Mouse (Mus musculus) c-Kit-positive CD71-positive TER-119-positive erythroid progenitor cells, embryonic 14.5 days (primary cell): ENCODE measurements around the gene Ccdc40.

Source experiments
- DNase-seq: peaks from one replicate; pipeline ENCODE4 v3.0.0-alpha.2; 2013; ENCODE audit warnings: low spot score

The Ccdc40 gene

DNA sequence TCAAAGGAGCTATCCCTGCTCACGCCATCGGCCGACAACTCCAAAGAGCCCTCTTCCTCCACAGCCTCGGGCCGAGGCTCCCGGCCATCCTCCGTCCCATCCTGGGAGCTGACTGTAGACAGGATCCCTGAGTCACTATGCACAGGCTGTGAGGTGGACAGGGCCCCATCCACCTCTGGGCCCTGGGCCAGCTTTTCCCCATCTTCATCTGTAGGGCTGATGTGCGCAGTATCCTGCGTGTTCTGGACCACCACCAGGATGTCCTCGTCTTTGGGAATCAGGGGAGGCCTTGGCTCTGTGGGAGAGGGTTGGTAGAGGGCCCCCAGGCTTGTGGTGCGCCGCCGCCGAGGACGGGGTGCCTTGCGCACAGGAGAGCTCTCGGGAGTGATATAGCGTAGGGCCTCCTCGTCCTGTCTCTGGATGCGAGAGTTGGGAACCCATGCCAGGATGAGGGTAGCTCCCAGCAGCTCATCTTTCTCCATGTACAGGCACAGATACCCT is 19.5 kb upstream of the Ccdc40 start:
- DNase-seq, result no peak

DNA sequence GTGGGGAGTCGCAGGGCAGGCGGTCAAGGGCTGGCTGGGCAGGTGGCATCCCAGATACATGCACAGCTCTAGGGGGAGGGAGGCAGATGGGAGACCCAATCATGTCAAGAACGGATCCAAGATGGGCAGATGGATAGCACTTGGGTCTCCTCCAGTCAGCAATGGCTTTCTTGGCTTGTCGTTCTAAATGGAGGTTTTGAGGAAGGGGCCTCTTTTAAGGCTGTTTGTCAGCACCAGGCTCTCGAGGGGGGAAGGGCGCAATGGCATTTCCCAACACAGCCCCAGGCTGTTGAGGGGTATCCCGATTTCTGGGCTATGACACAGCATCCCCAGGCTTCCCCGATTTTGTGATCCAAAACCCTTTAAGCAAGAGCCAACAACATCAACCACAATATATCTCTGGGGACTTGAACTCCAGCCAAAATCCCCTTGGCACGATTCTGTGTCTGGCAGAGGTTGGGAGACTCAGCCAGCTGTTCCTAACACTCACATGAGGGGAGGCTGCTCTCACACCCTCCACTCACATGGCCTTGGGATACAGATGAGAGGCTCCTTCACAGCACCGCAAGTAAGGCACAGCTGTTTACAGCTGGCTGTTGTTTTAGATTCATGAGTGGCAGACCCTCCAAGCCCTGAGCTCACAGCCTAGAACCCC is 18.9 kb upstream of the Ccdc40 start:
- DNase-seq, result no peak

- no peak for DNase-seq
Observed at GRCm38 (mm10) chr11:119210321-119211100, 17.9 kb upstream of the Ccdc40 start.

- DNase-seq, result no peak
Observed at GRCm38 (mm10) chr11:119211604-119212309, 16.6 kb upstream of the Ccdc40 start.

DNA sequence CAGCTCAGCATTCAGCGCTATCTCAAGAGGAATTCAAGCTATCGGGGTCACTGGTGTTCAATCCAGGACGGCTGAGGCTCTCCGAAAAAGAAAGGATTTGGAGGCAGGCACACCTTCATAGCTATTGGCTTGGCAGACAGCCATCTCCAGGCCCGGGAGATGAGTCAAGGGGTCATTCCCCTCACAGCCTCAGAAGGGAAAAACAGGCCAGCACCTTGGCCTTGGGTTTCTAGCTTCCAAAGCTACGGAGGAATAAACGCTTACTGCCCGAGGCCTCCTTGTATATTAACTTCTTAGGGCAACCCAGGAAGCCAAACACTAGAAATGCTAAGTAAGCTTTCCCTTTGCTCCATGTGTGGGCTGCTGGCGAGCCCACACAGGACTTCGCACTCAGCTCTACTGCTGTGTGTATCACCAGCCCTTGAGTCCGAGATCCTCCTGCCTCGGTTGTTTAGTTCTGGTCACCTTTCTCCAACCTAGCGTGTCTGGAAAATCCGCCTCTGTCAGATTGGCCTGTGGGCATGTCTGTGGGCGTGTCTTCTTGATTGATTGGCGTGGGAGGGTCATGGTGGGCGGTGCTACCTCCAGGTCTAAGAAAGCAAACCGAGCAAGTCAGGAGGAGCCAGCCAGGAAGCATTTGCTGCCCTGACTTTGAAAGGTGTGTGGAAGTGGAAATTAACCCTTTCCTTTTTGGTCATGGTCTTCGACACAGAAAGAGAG is 15.0 kb upstream of the Ccdc40 start:
- DNase-seq, result no peak

DNA sequence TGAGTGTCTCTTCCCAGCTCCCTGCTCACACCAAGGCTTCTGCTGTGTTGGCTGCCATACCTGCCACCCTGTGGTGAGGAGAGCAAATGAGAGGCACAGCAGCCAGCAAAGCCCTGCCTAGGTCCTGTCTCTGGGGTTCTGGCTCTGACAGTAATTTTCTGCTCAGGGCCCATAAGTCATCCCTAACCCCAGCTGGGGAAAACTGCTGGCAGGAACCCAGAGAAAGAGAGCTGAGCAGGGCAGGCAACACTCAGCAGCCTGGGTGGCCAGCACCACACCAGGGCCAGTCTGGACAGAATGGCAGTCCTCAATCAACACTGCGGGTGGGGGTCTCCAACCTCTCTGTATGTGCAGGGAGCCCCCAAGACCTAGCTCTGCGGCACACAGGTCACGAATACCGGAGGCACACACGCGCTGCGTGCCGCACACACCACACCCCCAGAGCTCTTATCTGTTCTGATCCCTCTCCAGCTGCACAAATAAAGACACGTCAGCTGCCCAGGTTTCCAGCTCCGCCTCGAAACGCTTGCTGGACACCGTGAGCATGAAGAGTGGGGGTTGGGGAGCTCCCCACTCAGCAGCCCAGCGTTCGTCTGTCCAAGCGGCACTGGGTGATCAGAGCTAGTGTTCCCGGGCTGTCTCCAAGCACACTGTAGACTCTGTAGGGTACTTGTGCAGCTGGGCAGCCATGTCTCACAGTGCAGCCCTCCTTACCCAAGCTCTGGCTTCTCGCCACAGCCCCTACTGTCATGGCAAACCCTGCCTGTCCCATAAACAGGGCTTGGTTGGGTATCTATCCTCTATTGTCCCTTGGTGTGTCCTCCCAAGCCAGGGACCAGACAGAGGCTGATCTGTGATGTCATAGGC is 13.1 kb upstream of the Ccdc40 start:
- peak; percentile 45 for DNase-seq

DNA sequence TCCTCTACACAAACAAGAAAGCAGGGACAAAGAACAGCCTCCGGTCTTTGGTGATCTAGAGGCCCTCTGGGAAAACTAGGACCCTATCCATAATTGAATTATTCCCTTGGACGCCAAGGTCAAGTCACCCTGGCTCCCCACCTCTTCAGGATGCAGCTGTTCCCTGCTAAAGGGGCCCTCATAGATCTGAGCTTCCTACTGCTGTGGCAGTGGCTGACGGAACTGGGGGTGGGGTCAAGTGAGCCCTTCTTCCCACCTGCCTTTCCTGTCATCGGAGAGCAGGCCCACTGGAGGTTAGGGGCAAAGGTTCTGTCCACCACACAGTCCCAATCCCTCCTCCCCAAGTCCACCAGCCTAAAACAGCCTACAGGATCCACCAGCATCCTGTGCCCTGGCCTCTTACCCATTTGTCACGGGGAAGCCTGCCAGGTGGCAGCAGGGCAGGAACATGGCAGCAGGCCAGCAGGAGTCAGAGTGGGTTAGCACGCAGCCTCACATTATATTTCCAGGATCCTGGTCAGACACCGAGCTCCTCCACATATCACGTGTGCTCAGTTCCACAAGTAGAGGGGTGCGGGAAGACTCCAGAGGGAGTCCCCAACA is 12.4 kb upstream of the Ccdc40 start:
- no peak for DNase-seq

- DNase-seq, result no peak
Observed at GRCm38 (mm10) chr11:119217861-119218260, 10.5 kb upstream of the Ccdc40 start.

- DNase-seq, result no peak
Observed at GRCm38 (mm10) chr11:119219816-119220465, 8.4 kb upstream of the Ccdc40 start.

- DNase-seq, result no peak
Observed at GRCm38 (mm10) chr11:119221812-119222510, 6.4 kb upstream of the Ccdc40 start.

DNA sequence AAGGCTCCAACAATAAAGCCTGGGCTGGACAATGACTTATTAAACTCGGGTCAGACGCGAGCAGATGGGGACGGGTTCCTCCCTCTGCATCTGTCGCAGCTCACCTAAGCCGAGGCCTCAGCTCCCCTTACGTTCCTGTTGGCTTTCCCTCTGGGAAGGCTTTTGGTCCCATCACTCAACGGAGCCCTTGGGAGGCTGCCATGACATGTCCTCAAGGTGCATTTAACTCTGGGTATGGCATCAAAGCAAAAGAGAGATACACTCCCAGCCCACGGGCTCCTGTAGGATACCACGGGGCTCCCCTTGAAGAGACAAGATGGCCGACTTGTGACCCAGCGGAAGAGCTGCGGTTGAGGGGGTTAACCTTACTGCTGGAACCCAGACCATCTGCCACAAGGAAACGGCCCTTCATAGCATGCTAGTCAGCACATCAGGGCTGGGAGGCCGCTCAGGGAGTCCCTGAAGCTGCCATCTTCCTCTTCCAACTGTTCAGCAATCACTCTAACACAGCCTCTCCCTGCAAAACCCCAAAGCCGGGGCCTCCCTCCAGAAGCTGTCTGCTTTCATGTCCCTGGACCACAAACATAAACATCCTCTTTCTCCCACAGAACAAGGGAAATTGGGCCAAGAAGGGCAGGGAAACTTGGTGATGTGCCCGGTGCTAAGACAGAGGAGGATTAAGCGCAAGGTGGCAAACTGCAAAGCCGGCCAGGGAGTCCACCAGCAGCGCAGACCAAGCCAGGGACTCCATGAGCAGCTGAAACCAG is 5.1 kb upstream of the Ccdc40 start:
- DNase-seq, result no peak

DNA sequence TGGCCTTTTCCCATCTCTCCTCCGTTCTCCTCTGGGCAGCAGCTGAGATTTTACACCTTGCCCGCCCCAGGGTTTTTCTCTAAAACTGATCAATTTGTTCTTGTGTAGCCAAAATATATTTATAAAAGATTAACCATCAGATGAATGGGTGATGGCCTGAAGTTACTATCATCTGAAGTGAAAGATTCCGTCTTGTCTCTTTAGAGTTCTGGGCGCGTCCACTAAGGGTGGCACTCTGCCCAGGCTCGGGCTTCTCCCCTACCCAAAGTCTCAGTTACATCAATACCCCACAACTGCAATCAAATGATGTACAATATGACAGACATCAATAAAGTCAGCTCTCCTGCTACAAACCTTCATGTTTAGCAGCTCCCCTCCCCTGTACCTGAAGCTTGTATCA is 3.4 kb upstream of the Ccdc40 start:
- DNase-seq, result no peak

- no peak for DNase-seq
Observed at GRCm38 (mm10) chr11:119225634-119226033, 2.7 kb upstream of the Ccdc40 start.

GRCm38 (mm10) chr11:119227591-119227990 is 781 bp upstream of the Ccdc40 start:
- no peak for DNase-seq

DNA sequence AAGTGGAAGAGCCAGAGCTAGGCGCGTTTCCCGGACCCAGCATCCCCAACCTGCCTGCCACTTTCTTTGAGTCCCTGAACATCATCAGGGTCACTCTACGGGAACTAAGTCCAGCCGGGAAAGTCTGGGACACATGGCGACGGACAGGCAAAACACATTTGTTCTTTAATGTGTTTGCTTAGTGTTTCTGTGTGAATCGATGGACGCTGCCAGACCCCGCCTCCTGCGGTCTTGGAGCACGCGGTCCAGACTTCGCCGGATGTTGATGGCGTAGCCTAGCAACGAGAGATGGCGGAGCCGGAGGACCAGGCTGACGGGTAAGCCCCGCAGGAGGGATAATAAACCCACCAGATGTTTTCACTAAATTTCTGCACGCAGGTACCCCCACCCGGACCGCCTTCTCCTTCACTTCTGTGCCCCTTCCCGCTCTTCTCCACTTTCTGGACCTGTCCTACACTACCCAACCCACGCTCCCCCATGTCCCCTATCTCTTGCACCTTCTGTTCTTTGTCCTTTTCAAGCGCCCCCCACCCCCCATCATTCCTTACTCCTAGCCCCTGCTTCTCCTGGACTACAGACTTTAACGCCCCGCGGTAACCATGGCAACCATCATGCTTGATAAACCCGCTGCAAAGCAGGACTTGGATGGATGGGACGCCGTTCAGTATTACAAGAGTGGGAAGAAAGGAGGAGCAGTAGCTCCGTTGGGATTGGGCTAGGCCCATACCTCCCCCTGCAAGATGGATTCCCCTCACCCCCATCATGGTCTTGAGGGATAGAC is 664 bp downstream of the Ccdc40 start:
- DNase-seq, result no peak

DNA sequence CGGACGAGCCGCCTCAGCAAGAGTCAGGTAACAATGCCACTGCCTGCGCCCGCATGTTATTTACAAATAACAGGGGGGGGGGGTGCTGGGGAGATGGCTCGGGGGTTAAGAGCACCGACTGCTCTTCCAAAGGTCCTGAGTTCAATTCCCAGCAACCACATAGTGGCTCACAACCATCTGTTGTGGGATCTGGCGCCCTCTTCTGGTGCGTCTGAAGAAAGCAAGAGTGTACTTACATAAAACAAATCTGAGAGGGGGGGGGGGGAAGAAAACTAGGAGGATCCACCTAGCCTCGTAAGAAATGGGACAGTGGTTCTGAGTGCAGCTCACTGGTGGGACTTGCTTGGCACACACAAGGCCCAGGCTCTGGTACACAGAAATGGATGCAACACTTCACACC is 6.4 kb downstream of the Ccdc40 start:
- DNase-seq, result no peak

DNA sequence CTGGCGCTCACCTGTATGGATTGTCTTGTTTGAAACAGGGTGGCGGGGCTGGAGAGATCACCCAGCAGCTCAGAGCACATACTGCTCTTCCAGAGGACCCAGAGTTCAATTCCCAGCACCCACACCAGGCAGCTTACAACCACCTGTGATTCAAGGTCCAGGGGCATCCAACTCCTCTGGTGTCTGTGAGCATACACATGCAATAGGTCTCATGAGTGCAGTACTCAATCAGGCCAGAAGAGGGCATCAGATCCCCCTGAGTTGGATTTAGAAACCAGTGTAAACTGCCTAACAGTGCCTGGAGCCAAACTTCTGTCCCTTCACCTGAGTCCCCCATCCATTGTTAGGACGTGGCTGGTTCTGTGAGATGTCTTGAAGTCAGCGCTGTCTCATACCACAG is 7.2 kb downstream of the Ccdc40 start:
- peak; percentile 67 for DNase-seq

DNA sequence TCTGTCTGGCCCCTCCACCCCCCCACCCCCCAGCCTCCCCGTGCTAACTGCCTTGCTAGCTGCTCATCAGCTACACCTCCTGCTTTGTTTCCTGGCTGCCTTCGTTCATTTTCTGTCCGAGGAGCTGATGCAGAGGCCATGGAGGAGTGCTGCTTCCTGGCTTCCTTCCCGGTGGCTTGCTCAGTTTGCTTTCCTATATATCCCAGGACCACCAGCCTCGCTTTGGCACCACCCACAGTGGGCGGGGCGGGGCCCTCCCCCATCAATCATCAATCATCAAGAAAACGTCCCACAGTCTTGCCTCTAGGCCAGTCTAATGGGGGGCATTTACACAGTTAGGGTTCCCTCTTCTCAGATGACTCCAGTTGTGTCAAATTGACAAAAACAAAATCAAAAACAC is 8.0 kb downstream of the Ccdc40 start:
- no peak for DNase-seq
